ENCODE assay signal across 21 mouse cellular contexts in the genomic region with DNA sequence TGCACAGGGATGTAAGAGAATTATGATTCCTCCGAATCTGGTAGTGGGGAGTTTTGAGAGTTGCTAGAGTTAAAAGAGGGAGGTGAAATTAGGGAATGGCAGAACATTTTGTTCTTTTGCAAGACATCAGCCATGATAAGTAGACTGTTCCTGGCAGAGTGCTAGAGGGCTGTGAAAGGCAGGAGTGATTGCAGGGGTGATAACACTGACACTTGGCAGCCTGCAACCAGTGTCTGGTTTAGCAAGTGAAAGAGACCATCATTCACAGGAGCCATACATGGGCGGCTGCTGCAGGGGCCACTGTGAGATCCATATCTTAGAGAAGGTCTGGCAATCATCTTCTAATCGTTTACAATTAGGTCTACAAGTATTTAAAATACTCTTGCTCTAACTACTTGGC. TPM values are rescaled to one million over a fixed set of nuclear protein-coding genes. Genes with fewer than 3 reads are reported as not detected.
A peak's percentile ranks its signal among the peaks of the same experiment; 100 is the strongest.
DNase-seq lines count a peak whose midpoint lies in the region; ATAC-seq lines count a peak whose summit lies in the region.
"Had no signal": no experiment of that assay in that cellular context is flagged by ENCODE, and none has a peak within 500 bp of the region (broad histone marks: within the 10 kb centered on the region; RNA-seq: fewer than 3 reads in every experiment).

No protein-coding gene starts in this region.

- 62% methylated on average over 3 of the region's 3 CpGs for WGBS in kidney, embryonic 16.5 days

- H3K27ac ChIP-seq in kidney, embryonic 16.5 days (ENCODE audit: low read length) = no peak overlapping the region
- H3K27ac ChIP-seq: hindbrain, embryonic 13.5 days; liver, embryonic 15.5 days; midbrain, embryonic 10.5 days; neural tube, embryonic 15.5 days had no signal

- peak; percentile 92 for DNase-seq in heart, adult 11 months
- no peak for DNase-seq in heart, postnatal 14 days
- DNase-seq in testis, postnatal 14 days (ENCODE audit: low spot score) = peak; percentile 75
- DNase-seq in testis, postnatal 10 days (ENCODE audit: low spot score) = no peak
- DNase-seq in lung, postnatal 10 days = peak; percentile 30
- no peak for DNase-seq in left cerebral cortex, postnatal 10 days (ENCODE audit: extremely low spot score in 1 of 2, low spot score in 2 of 2)
- DNase-seq: cerebellum, adult 11-12 months; kidney, adult 18-20 months; thymus, postnatal 4 days had no signal

- H3K4me1 ChIP-seq in kidney, embryonic 16.5 days (ENCODE audit: insufficient read depth, low read length) = no peaks in the 10 kb centered on the region
- H3K4me1 ChIP-seq: hindbrain, embryonic 13.5 days; liver, embryonic 15.5 days; midbrain, embryonic 10.5 days; neural tube, embryonic 15.5 days had no signal

- no peak overlapping the region for H3K9ac ChIP-seq in kidney, embryonic 16.5 days (replicated peaks; ENCODE audit: low read length)
- H3K9ac ChIP-seq: hindbrain, embryonic 13.5 days; liver, embryonic 15.5 days; neural tube, embryonic 15.5 days had no signal

- no peak overlapping the region for H3K4me2 ChIP-seq in kidney, embryonic 16.5 days (replicated peaks; ENCODE audit: low read depth, low read length)
- H3K4me2 ChIP-seq: hindbrain, embryonic 13.5 days; liver, embryonic 15.5 days; neural tube, embryonic 15.5 days had no signal

- H3K9me3 ChIP-seq in kidney, embryonic 16.5 days (ENCODE audit: low read length) = 0 out of 2 replicates have a peak, but pooled peaks cover 2% of the 10 kb centered on the region
- H3K9me3 ChIP-seq: hindbrain, embryonic 13.5 days; liver, embryonic 15.5 days; midbrain, embryonic 10.5 days; neural tube, embryonic 15.5 days had no signal

- no peaks in the 10 kb centered on the region for H3K36me3 ChIP-seq in kidney, embryonic 16.5 days (ENCODE audit: insufficient read depth, low read length)
- H3K36me3 ChIP-seq: hindbrain, embryonic 13.5 days; liver, embryonic 15.5 days; midbrain, embryonic 10.5 days; neural tube, embryonic 15.5 days had no signal

- ATAC-seq in kidney, embryonic 16.5 days (ENCODE audit: low FRiP score, low TSS enrichment) = no peak

- H3K27me3 ChIP-seq in kidney, embryonic 16.5 days (ENCODE audit: insufficient read depth, low read length) = no peaks in the 10 kb centered on the region
- H3K27me3 ChIP-seq: hindbrain, embryonic 13.5 days; liver, embryonic 15.5 days; neural tube, embryonic 15.5 days had no signal

- intact Hi-C loops in heart, postnatal 14 days (cut with DNase I) = no loop called here
- intact Hi-C loops in left cerebral cortex, postnatal 10 days (cut with DNase I) = loop anchor here (5.0 kb wide), 1 partner anchor 88 kb away; no protein-coding TSS in a partner anchor

- no peak overlapping the region for H3K4me3 ChIP-seq in kidney, embryonic 16.5 days (ENCODE audit: low read length)
- H3K4me3 ChIP-seq: hindbrain, embryonic 13.5 days; liver, embryonic 15.5 days; midbrain, embryonic 10.5 days; neural tube, embryonic 15.5 days had no signal

RNA-seq across cellular contexts. Expression of a gene that starts 6.5 kb away (rescaled TPM):
- 10 to 100 TPM in 1 of 2 experiments, 1 to 10 TPM in 1; 8.1 to 10.3 TPM for total RNA-seq in heart, postnatal 14 days (2021)
- polyA plus RNA-seq in kidney, embryonic 16.5 days (2015; fragmentation: Nextera tagmentation; extraction: Ambion mirVana) = 17.5 and 19.2 TPM in 2 replicates
- total RNA-seq in left cerebral cortex, postnatal 10 days (2021) = 10 to 100 TPM; 10.6 to 10.7 TPM

RNA-seq across cellular contexts. Expression of a gene that starts 37.1 kb away (rescaled TPM):
- not detected for total RNA-seq in heart, postnatal 14 days (2021)
- polyA plus RNA-seq in kidney, embryonic 16.5 days (2015; fragmentation: Nextera tagmentation; extraction: Ambion mirVana) = 0.07 and 0.19 TPM in 2 replicates
- total RNA-seq in left cerebral cortex, postnatal 10 days (2021) = 1 to 10 TPM; 2.0 to 2.3 TPM
- total RNA-seq: ES-E14; granulocyte monocyte progenitor cell, adult 5-6 weeks had no signal
- polyA plus RNA-seq: liver, embryonic 15.5 days; midbrain, embryonic 10.5 days had no signal

RNA-seq across cellular contexts. Expression of a gene that starts 43.2 kb away (rescaled TPM):
- total RNA-seq in heart, postnatal 14 days (2021) = not detected
- 0.12 TPM in 1 of 2 replicates, not detected in the other for polyA plus RNA-seq in kidney, embryonic 16.5 days (2015; fragmentation: Nextera tagmentation; extraction: Ambion mirVana)
- total RNA-seq in left cerebral cortex, postnatal 10 days (2021) = not detected
- total RNA-seq: ES-E14; granulocyte monocyte progenitor cell, adult 5-6 weeks; layer of hippocampus, postnatal 14 days had no signal
- polyA plus RNA-seq: embryonic facial prominence, embryonic 11.5 days; frontal cortex, adult 2 months; heart, embryonic 16.5 days; hindbrain, embryonic 13.5 days; limb, embryonic 11.5 days; liver, embryonic 15.5 days; midbrain, embryonic 10.5 days; neural tube, embryonic 15.5 days had no signal

Comparison
In these comparisons a context has a peak if more than half of its experiments do, and no peak if none do; other contexts are left out.
1. DNase-seq: peak in heart, adult 11 months (single experiment), testis, postnatal 14 days (single experiment) and lung, postnatal 10 days (single experiment); none in heart, postnatal 14 days (0 of 2), testis, postnatal 10 days (single experiment) and left cerebral cortex, postnatal 10 days (0 of 2).